Mouse (Mus musculus) adrenal gland, adult 18-20 months (tissue): ENCODE results near the gene Naa15. TPM values are rescaled to one million over a fixed set of nuclear protein-coding genes. Genes with fewer than 3 reads are reported as not detected.
"Not testable (repeated sequence)": the region's sequence is repeated elsewhere in the genome, so short reads cannot be mapped to it uniquely, and the experiment has no call there.

Experiments
- DNase-seq, 2 experiments: peaks; one replicate each; pipeline ENCODE4 v3.0.0; 2021 to 2022; ENCODE audit warnings: low spot score in 2 of 2
- total RNA-seq, 2 experiments: library from RNA; stranded (reverse); gene quantifications; 1 replicate in 1 of 2; 2 replicates in 1 of 2; pipeline ENCODE4 v1.2.3; 2021

Gene Naa15
- total RNA-seq, 2 experiments from 2014 or later, result 54.1 to 59.7 TPM

GRCm38 (mm10) chr3:51393018-51393417, 21.9 kb upstream of the Naa15 start:
- not testable (repeated sequence) for DNase-seq

- no peak for DNase-seq
These were observed 21.3 kb upstream of the Naa15 start for GRCm38 (mm10) chr3:51393651-51394050.

- DNase-seq, result no peak
These were observed 20.1 kb upstream of the Naa15 start for GRCm38 (mm10) chr3:51394881-51395280.

- no peak for DNase-seq
These were observed 19.3 kb upstream of the Naa15 start for GRCm38 (mm10) chr3:51395461-51396145.

GRCm38 (mm10) chr3:51396219-51397068, 18.5 kb upstream of the Naa15 start, which contains the start of gene Mgarp:
Mgarp (minus strand) TSS chr3:51396738.
- peak; percentile 82 to 91 for DNase-seq

- peak in 1 of 2 experiments; percentile 46 for DNase-seq
These were observed 17.1 kb upstream of the Naa15 start for GRCm38 (mm10) chr3:51397700-51398299.

- no peak for DNase-seq
These were observed 16.3 kb upstream of the Naa15 start for GRCm38 (mm10) chr3:51398667-51399066.

- DNase-seq, result no peak
These were observed 15.4 kb upstream of the Naa15 start for GRCm38 (mm10) chr3:51399531-51399930.

GRCm38 (mm10) chr3:51400682-51401081, 14.3 kb upstream of the Naa15 start:
- DNase-seq, result no peak

- not testable (repeated sequence) for DNase-seq
These were observed 12.9 kb upstream of the Naa15 start for GRCm38 (mm10) chr3:51402054-51402453.

- DNase-seq, result no peak
These were observed 12.3 kb upstream of the Naa15 start for GRCm38 (mm10) chr3:51402628-51403027.

- no peak for DNase-seq
These were observed 6.9 kb upstream of the Naa15 start for GRCm38 (mm10) chr3:51407870-51408560.

GRCm38 (mm10) chr3:51408561-51409183, 6.3 kb upstream of the Naa15 start, which contains the start of gene Ndufc1:
Ndufc1 (minus strand) TSS chr3:51408988.
- peak; percentile 99 to 100 for DNase-seq

GRCm38 (mm10) chr3:51412457-51412856, 2.5 kb upstream of the Naa15 start:
- no peak for DNase-seq

- no peak for DNase-seq
These were observed 1.7 kb upstream of the Naa15 start for GRCm38 (mm10) chr3:51413276-51413675.

GRCm38 (mm10) chr3:51416073-51416363, 1.1 kb downstream of the Naa15 start:
- no peak for DNase-seq

GRCm38 (mm10) chr3:51416364-51417134, 1.6 kb downstream of the Naa15 start:
- peak; percentile 60 to 64 for DNase-seq

- no peak for DNase-seq
These were observed 2.1 kb downstream of the Naa15 start for GRCm38 (mm10) chr3:51417135-51417458.

- DNase-seq, result no peak
These were observed 2.5 kb downstream of the Naa15 start for GRCm38 (mm10) chr3:51417485-51417884.

- DNase-seq, result no peak
These were observed 3.0 kb downstream of the Naa15 start for GRCm38 (mm10) chr3:51417966-51418365.
